Mouse (Mus musculus): ENCODE measurements around the gene Morn5. TPM values are rescaled to one million over a fixed set of nuclear protein-coding genes. Genes with fewer than 3 reads are reported as not detected.

Morn5 gene
- polyA plus RNA-seq, 1 experiment: 2.5 TPM

DNA sequence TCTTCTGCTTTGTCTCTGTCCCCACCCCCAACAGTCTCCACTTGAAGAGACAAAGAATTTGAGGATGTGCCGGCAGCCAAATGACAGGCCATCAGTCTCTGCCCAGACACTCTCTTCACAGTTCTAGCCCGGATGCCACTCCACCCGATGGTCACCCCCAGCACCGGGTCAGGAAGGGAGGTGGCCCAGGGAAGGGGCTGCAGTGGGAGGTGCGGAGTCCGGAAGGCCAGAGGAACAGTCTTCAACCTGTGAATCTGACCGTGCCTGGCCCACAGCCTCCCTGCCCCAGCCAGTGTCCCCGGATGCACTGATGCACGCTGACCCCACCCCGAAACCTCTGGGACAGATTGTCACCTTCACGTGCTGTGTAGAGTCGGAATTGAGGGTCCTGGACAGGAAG lies 36.2 kb upstream of the Morn5 start:
- TF ChIP-seq POLR2A (IDR thresholded peaks at IDR 0.05; ENCODE audit: borderline replicate concordance, insufficient read depth, low read length): no peak
- Histone ChIP-seq H3K4me1 (ENCODE audit: control insufficient read depth, insufficient read depth, low read length) (peaks cover 4% of the 10 kb centered on the region; the same call in 1 of the 2 replicates), H3K4me3 (replicated peaks; ENCODE audit: insufficient read depth, low read depth, low read length) (no peak overlapping the region), H3K27ac (ENCODE audit: insufficient read depth, low read length) (no peak overlapping the region), H3K27me3 (ENCODE audit: control insufficient read depth, insufficient read depth, low read length) (peaks cover 1% of the 10 kb centered on the region; the same call in 1 of the 2 replicates)
- WGBS: 44% methylated on average over 12 of the region's 12 CpGs
- DNase-seq: no peak

DNA sequence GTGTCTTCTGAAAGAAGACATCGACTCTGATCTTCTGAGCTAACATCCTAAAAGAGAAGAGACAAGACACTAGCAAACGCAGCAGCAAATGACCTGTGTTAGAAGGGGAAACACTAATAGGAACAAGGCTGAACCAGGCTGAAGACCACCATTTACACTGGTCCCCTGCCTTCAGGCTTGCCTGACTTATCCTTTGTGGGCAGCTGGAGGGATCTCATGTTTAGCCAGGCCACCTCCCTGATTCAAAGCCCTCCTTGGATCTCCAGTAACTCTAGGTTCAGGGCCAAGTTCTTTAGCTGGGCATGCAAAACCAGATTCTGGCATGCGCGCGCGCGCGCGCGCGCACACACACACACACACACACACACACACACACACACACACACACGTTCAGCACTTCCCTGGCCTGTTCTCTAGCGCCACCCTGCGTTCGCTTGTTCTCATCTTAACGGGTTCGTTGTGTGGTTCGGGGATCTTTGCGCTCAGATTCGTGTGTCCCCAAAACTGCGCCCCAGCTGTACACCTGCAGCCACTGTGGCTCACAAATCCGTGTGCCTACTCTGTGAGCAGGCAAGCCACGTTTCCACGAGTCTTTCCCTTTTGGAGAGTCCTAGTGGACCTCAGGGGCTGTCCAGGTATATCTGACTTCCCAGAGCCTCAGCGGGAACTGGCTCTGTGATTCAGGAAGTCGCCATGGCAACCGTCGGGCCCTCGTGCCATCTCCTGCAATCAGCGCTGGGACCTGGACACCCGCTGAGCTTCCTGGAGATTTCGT lies 27.7 kb upstream of the Morn5 start:
- Histone ChIP-seq H3K4me3 (replicated peaks; ENCODE audit: insufficient read depth, low read depth, low read length) (no peak overlapping the region), H3K27ac (ENCODE audit: insufficient read depth, low read length) (no peak overlapping the region), H3K27me3 (ENCODE audit: control insufficient read depth, insufficient read depth, low read length) (no peaks in the 10 kb centered on the region), H3K4me1 (ENCODE audit: control insufficient read depth, insufficient read depth, low read length) (no peaks in the 10 kb centered on the region)
- 4% methylated on average over 32 of the region's 32 CpGs for WGBS
- TF ChIP-seq CTCF (IDR thresholded peaks at IDR 0.05; ENCODE audit: borderline replicate concordance, insufficient read depth, low read depth, low read length): peak; percentile 63
- no peak for TF ChIP-seq POLR2A (IDR thresholded peaks at IDR 0.05; ENCODE audit: borderline replicate concordance, insufficient read depth, low read length)
- peak; percentile 55 to 66 for DNase-seq

DNA sequence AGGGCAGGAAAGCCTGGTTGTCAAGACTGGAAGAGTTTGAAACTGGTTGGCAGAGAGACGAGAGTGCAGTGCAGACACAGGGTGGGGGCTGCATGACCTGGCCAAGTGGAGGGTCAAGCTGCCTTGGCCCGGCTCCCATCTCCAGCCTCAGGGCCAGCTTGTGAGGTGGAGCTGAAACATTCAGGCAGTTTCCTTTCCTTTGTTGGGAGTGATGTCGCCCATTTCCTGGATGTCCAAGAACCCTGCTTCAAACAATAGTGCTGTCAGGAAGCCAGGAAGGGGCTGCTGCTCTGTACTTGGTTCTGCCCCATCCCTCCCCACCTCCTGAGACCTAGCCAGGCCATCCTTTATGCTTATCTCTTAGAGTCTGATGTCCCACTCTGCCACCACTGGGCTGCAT lies 26.0 kb upstream of the Morn5 start:
- no peaks in the 10 kb centered on the region for H3K27me3 ChIP-seq (ENCODE audit: control insufficient read depth, insufficient read depth, low read length)
- no peak overlapping the region for H3K4me3 ChIP-seq (replicated peaks; ENCODE audit: insufficient read depth, low read depth, low read length)
- no peak overlapping the region for H3K27ac ChIP-seq (ENCODE audit: insufficient read depth, low read length)
- no peaks in the 10 kb centered on the region for H3K4me1 ChIP-seq (ENCODE audit: control insufficient read depth, insufficient read depth, low read length)
- WGBS: 52% methylated on average over 3 of the region's 3 CpGs
- DNase-seq: no peak
- TF ChIP-seq POLR2A (IDR thresholded peaks at IDR 0.05; ENCODE audit: borderline replicate concordance, insufficient read depth, low read length) (no peak), CTCF (IDR thresholded peaks at IDR 0.05; ENCODE audit: borderline replicate concordance, insufficient read depth, low read depth, low read length) (no peak)

DNA sequence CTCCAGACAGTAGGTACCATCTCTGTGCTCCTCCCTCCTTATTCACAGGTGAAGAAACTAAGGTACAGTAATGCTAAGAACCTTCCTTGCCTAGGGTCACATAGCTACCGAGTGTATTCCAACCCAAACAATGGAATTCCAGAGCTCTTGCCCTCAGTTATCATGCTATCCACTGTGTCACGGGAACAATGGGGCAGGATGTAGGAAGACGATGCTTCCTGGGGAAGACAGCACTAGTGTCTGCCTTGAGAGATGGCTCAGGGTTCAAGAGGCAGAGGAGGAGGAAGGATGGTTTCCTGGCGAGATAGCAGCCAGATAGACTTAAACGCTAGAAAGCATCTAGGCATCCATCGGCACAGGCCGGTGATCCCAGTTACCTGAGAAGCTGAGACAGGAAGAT lies 16.4 kb upstream of the Morn5 start:
- Histone ChIP-seq H3K4me3 (replicated peaks; ENCODE audit: insufficient read depth, low read depth, low read length) (no peak overlapping the region), H3K4me1 (ENCODE audit: control insufficient read depth, insufficient read depth, low read length) (no peaks in the 10 kb centered on the region), H3K27ac (ENCODE audit: insufficient read depth, low read length) (no peak overlapping the region), H3K27me3 (ENCODE audit: control insufficient read depth, insufficient read depth, low read length) (no peaks in the 10 kb centered on the region)
- WGBS: 83% methylated on average over 7 of the region's 7 CpGs
- DNase-seq: no peak
- TF ChIP-seq POLR2A (IDR thresholded peaks at IDR 0.05; ENCODE audit: borderline replicate concordance, insufficient read depth, low read length) (no peak), CTCF (IDR thresholded peaks at IDR 0.05; ENCODE audit: borderline replicate concordance, insufficient read depth, low read depth, low read length) (no peak)

DNA sequence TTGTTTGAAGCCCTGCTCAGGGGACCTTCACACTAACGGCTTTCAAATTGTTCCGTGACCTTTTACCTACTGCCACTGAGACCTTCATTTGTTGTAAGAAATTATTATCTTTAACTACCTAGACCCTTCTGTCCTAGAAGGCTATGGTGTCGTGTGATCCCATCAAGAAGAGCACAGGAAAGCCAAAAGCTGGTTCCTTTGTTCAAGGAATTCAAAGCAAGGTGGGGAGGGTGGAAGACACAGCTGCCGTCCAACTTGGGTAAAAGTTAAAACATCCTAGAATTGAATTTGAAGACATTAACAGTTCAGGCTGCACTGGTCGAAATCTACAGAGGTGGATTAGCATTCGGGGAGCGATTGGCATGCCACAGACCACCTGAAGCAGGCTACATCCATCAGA lies 15.3 kb upstream of the Morn5 start:
- WGBS: 90% methylated on average over 7 of the region's 7 CpGs
- Histone ChIP-seq H3K4me3 (replicated peaks; ENCODE audit: insufficient read depth, low read depth, low read length) (no peak overlapping the region), H3K27ac (ENCODE audit: insufficient read depth, low read length) (no peak overlapping the region), H3K27me3 (ENCODE audit: control insufficient read depth, insufficient read depth, low read length) (no peaks in the 10 kb centered on the region), H3K4me1 (ENCODE audit: control insufficient read depth, insufficient read depth, low read length) (no peaks in the 10 kb centered on the region)
- no peak for TF ChIP-seq CTCF (IDR thresholded peaks at IDR 0.05; ENCODE audit: borderline replicate concordance, insufficient read depth, low read depth, low read length)
- TF ChIP-seq POLR2A (IDR thresholded peaks at IDR 0.05; ENCODE audit: borderline replicate concordance, insufficient read depth, low read length): no peak
- no peak for DNase-seq

DNA sequence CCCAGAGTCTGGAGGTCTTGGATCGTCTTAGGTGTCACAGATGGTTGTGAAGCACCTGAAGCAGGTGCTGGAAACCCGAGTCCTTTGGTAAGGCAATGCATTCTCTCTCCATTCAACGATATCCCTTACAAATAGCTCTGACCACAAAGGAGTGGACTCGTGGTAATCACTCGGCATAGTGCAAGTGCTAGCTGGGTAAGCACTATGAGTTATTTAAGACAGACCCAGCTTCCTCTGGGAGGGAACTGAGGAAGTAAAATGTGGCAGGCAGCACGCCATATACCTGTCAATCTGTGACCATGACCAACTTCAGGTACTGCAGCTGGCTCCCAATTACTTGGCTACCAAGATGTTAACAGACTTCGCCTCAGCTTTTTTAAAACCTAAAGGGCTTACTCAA lies 14.4 kb upstream of the Morn5 start:
- peak in 1 of 2 experiments; percentile 2 for DNase-seq
- no peak for TF ChIP-seq CTCF (IDR thresholded peaks at IDR 0.05; ENCODE audit: borderline replicate concordance, insufficient read depth, low read depth, low read length)
- no peak for TF ChIP-seq POLR2A (IDR thresholded peaks at IDR 0.05; ENCODE audit: borderline replicate concordance, insufficient read depth, low read length)
- H3K4me3 ChIP-seq (replicated peaks; ENCODE audit: insufficient read depth, low read depth, low read length): no peak overlapping the region
- no peak overlapping the region for H3K27ac ChIP-seq (ENCODE audit: insufficient read depth, low read length)
- H3K27me3 ChIP-seq (ENCODE audit: control insufficient read depth, insufficient read depth, low read length): no peaks in the 10 kb centered on the region
- H3K4me1 ChIP-seq (ENCODE audit: control insufficient read depth, insufficient read depth, low read length): no peaks in the 10 kb centered on the region
- 90% methylated on average over 7 of the region's 7 CpGs for WGBS

DNA sequence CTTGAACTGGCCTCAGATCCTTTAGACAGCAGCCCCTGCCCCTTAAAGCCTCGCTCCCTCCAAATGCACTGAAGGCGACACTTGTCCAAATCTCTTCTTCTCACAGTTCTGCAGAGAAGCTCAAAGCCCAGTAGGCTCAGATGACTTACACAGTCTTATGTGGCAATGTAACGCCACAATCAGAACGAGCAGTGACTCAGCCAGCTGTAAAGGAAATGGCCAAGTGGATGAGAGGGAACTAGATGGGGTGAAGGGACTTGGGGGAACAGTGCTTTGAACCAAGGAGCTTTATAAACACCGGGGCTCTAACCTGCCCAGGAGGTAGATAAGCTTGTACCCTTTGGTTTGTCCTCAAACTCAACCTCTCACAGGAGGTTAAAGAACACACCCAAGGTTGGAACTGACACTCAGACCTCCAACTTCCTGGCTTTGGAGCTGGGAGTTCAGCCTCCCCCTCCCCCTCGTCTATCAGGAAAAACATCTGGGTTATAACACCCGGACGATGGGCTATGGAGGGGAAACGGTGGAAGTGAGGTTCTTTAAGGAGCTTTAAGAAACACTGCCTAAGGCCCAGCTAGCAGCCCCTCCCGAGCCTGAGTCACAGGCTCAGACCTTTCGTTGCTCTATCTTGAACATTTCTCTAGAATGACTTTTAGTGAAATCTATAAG lies 13.7 kb upstream of the Morn5 start:
- WGBS: 85% methylated on average over 11 of the region's 11 CpGs
- Histone ChIP-seq H3K4me1 (ENCODE audit: control insufficient read depth, insufficient read depth, low read length) (no peaks in the 10 kb centered on the region), H3K27me3 (ENCODE audit: control insufficient read depth, insufficient read depth, low read length) (no peaks in the 10 kb centered on the region), H3K27ac (ENCODE audit: insufficient read depth, low read length) (no peak overlapping the region), H3K4me3 (replicated peaks; ENCODE audit: insufficient read depth, low read depth, low read length) (no peak overlapping the region)
- peak in 1 of 2 experiments; percentile 2 for DNase-seq
- no peak for TF ChIP-seq POLR2A (IDR thresholded peaks at IDR 0.05; ENCODE audit: borderline replicate concordance, insufficient read depth, low read length)
- no peak for TF ChIP-seq CTCF (IDR thresholded peaks at IDR 0.05; ENCODE audit: borderline replicate concordance, insufficient read depth, low read depth, low read length)
